Mouse (Mus musculus) hindbrain, embryonic 13.5 days (tissue): ENCODE measurements around the gene Mtcl1. TPM values are rescaled to one million over a fixed set of nuclear protein-coding genes. Genes with fewer than 3 reads are reported as not detected.

Source experiments
- ATAC-seq: fragments of 200-750 bp; cut with Nextera tagmentation; 2 replicates; pipeline ENCODE4 v1.8.0; 2017; ENCODE audit warnings: moderate TSS enrichment; ENCODE audit not compliant: low FRiP score
- H3K27ac ChIP-seq: fragments of 300-500 bp; sonication (generic); 2 replicates; pipeline ENCODE4 v1.5.1; 2015; ENCODE audit warnings: inconsistent platforms, mild to moderate bottlenecking, moderate library complexity
- H3K27me3 ChIP-seq: fragments of 300-500 bp; sonication (generic); 2 replicates; pipeline ENCODE4 v1.6.1; 2015; ENCODE audit warnings: mild to moderate bottlenecking, inconsistent platforms
- H3K36me3 ChIP-seq: fragments of 300-500 bp; sonication (generic); 2 replicates; pipeline ENCODE4 v1.6.1; 2015; ENCODE audit warnings: mild to moderate bottlenecking, inconsistent platforms
- H3K4me1 ChIP-seq: fragments of 300-500 bp; sonication (generic); replicated peaks from 2 replicates; pipeline ENCODE4 v1.6.1; 2015; ENCODE audit warnings: inconsistent platforms
- H3K4me2 ChIP-seq: fragments of 300-500 bp; sonication (generic); 2 replicates; pipeline ENCODE4 v1.6.1; 2015; ENCODE audit warnings: inconsistent platforms, mild to moderate bottlenecking, moderate library complexity
- H3K4me3 ChIP-seq: fragments of 300-500 bp; sonication (generic); 2 replicates; pipeline ENCODE4 v1.5.1; 2015; ENCODE audit warnings: mild to moderate bottlenecking, inconsistent platforms
- H3K9ac ChIP-seq: fragments of 300-500 bp; sonication (generic); 2 replicates; pipeline ENCODE4 v1.6.1; 2015; ENCODE audit warnings: mild to moderate bottlenecking, inconsistent platforms
- H3K9me3 ChIP-seq: fragments of 300-500 bp; sonication (generic); 2 replicates; pipeline ENCODE4 v1.6.1; 2016; ENCODE audit warnings: inconsistent platforms
- WGBS: fragments of 180-500 bp; shearing (Covaris S2); methylation state at CpG from one replicate; pipeline ENCODE4 v1.1.7; 2015; 5-methylcytosine and 5-hydroxymethylcytosine counted together
- polyA plus RNA-seq: library from polyadenylated mRNA; unstranded; fragments of >200 nt; fragmentation: Nextera tagmentation; extraction: Ambion mirVana; gene quantifications from 2 replicates; pipeline ENCODE4 v1.2.1, GENCODE M21; 2015

Mtcl1 gene
- polyA plus RNA-seq, 1 experiment from 2014 or later = 50.9 TPM

DNA sequence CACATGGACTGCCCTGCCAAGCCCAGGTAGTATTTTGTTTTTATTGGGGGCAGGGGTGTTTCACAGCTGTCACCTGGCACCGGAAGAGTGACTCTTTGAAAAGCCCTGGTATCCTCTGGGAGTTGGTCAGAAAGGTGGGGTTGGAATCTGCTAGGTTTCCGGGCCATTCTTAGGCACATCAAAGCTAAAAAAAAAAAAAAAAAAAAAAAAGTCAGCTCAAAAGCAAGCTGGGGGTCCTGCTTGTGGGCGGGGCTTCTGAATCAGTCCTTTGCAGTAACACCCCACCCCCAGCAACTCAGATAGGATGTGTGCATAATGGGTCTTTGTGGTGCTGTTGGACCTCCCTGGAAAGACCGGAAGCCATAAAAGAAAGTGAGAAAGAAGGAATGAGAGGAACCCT lies 148.3 kb downstream of the Mtcl1 start:
- Histone ChIP-seq H3K9me3 (no peaks in the 10 kb centered on the region), H3K36me3 (no peaks in the 10 kb centered on the region), H3K27me3 (no peaks in the 10 kb centered on the region), H3K4me3 (no peak overlapping the region), H3K4me2 (no peak overlapping the region), H3K9ac (no peak overlapping the region), H3K27ac (no peak overlapping the region), H3K4me1 (no peaks in the 10 kb centered on the region)
- 66% methylated on average over 4 of the region's 4 CpGs for WGBS
- ATAC-seq = no peak

- no peak overlapping the region for H3K4me2 ChIP-seq
- H3K36me3 ChIP-seq = no peaks in the 10 kb centered on the region
- H3K27ac ChIP-seq = no peak overlapping the region
- 88% methylated on average over 3 of the region's 3 CpGs for WGBS
- H3K4me1 ChIP-seq = no peaks in the 10 kb centered on the region
- no peak overlapping the region for H3K4me3 ChIP-seq
- H3K27me3 ChIP-seq = no peaks in the 10 kb centered on the region
- H3K9ac ChIP-seq = no peak overlapping the region
- ATAC-seq = no peak
- H3K9me3 ChIP-seq = no peaks in the 10 kb centered on the region
Observed at GRCm38 (mm10) chr17:66297721-66298120, 151.8 kb downstream of the Mtcl1 start.

GRCm38 (mm10) chr17:66293581-66293980 lies 156.0 kb downstream of the Mtcl1 start:
- ATAC-seq = no peak
- 88% methylated on average over 4 of the region's 4 CpGs for WGBS
- no peak overlapping the region for H3K4me3 ChIP-seq
- no peaks in the 10 kb centered on the region for H3K27me3 ChIP-seq
- H3K27ac ChIP-seq = no peak overlapping the region
- H3K4me2 ChIP-seq = no peak overlapping the region
- no peaks in the 10 kb centered on the region for H3K4me1 ChIP-seq
- H3K36me3 ChIP-seq = no peaks in the 10 kb centered on the region
- no peak overlapping the region for H3K9ac ChIP-seq
- no peaks in the 10 kb centered on the region; the same call in 1 of the 2 replicates for H3K9me3 ChIP-seq

DNA sequence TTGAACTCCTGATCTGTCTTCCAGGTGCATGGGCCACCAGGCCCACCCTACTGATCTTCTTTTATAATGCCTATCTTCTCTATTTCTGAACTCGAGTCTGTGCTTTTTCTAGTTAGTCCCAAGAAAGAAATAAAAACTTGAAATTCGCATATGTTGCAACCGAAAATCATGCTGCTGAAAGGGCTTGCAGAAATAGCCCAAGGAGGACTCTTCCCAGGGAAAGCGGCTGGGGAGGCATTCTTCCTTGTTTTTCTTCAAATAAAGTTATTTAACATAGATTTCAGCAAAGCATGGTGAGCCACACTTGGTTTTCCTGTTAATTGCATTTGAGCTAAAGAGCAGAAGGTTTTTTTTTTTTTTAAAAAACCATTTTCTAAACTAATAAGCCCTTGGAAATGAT lies 159.7 kb downstream of the Mtcl1 start:
- Histone ChIP-seq H3K9ac (no peak overlapping the region), H3K4me3 (no peak overlapping the region), H3K9me3 (no peaks in the 10 kb centered on the region; the same call in 1 of the 2 replicates), H3K4me1 (no peaks in the 10 kb centered on the region), H3K27me3 (no peaks in the 10 kb centered on the region), H3K4me2 (no peak overlapping the region), H3K36me3 (no peaks in the 10 kb centered on the region), H3K27ac (no peak overlapping the region)
- ATAC-seq = no peak
- WGBS = 93% methylated on average over 4 of the region's 4 CpGs

Other genes with a start within 250 kb of the Mtcl1 start
- gene Rab12, start 70.0 kb upstream of the Mtcl1 start, polyA plus RNA-seq = 60.7 and 66.5 TPM in 2 replicates
- not detected in 2 replicates for gene Themis3, start 144.9 kb upstream of the Mtcl1 start, polyA plus RNA-seq